Mouse (Mus musculus) ES-CJ7 (cell line): ENCODE measurements around the gene Rpl18.

Experiments used
- DNase-seq: peaks from one replicate; pipeline ENCODE4 v3.0.0; 2011; ENCODE audit warnings: low read depth, low spot score

Gene Rpl18

GRCm38 (mm10) chr7:45713396-45713795 lies 1.9 kb upstream of the Rpl18 start:
- no peak for DNase-seq

GRCm38 (mm10) chr7:45713881-45714520 lies 1.3 kb upstream of the Rpl18 start:
- no peak for DNase-seq

GRCm38 (mm10) chr7:45714630-45715089 lies 597 bp upstream of the Rpl18 start:
- DNase-seq = peak; percentile 91

- DNase-seq = no peak
Measured at GRCm38 (mm10) chr7:45715741-45716459, 643 bp downstream of the Rpl18 start.

- no peak for DNase-seq
Measured at GRCm38 (mm10) chr7:45716460-45716857, 1.2 kb downstream of the Rpl18 start.

- no peak for DNase-seq
Measured at GRCm38 (mm10) chr7:45716952-45717917, 2.0 kb downstream of the Rpl18 start.

GRCm38 (mm10) chr7:45717918-45718297 lies 2.7 kb downstream of the Rpl18 start, which contains the start of gene Sphk2:
Sphk2 (minus strand) TSS chr7:45718002.
- DNase-seq = peak; percentile 99

- no peak for DNase-seq
Measured at GRCm38 (mm10) chr7:45718331-45718730, 3.1 kb downstream of the Rpl18 start.

GRCm38 (mm10) chr7:45719180-45719579 lies 3.9 kb downstream of the Rpl18 start:
- no peak for DNase-seq

- DNase-seq = no peak
Measured at GRCm38 (mm10) chr7:45719738-45720412, 4.6 kb downstream of the Rpl18 start.

GRCm38 (mm10) chr7:45720413-45721233 lies 5.4 kb downstream of the Rpl18 start, which contains the start of gene Fam83e:
Fam83e (plus strand) TSS chr7:45721212.
- peak; percentile 86 for DNase-seq

- no peak for DNase-seq
Measured at GRCm38 (mm10) chr7:45721234-45721571, 5.9 kb downstream of the Rpl18 start.

GRCm38 (mm10) chr7:45721642-45722347 lies 6.5 kb downstream of the Rpl18 start:
- no peak for DNase-seq

- no peak for DNase-seq
Measured at GRCm38 (mm10) chr7:45722348-45722713, 7.1 kb downstream of the Rpl18 start.

- no peak for DNase-seq
Measured at GRCm38 (mm10) chr7:45723301-45723700, 8.0 kb downstream of the Rpl18 start.

GRCm38 (mm10) chr7:45723781-45724180 lies 8.5 kb downstream of the Rpl18 start:
- no peak for DNase-seq

GRCm38 (mm10) chr7:45725151-45725550 lies 9.9 kb downstream of the Rpl18 start:
- DNase-seq = no peak

- no peak for DNase-seq
Measured at GRCm38 (mm10) chr7:45725713-45726112, 10.5 kb downstream of the Rpl18 start, which contains the start of gene Spaca4. Spaca4 (minus strand) TSS chr7:45725813.

- no peak for DNase-seq
Measured at GRCm38 (mm10) chr7:45726419-45726818, 11.2 kb downstream of the Rpl18 start.

GRCm38 (mm10) chr7:45727625-45728024 lies 12.4 kb downstream of the Rpl18 start:
- DNase-seq = no peak
